Mouse (Mus musculus) right cerebral cortex, postnatal 25 days (tissue): ENCODE measurements around the gene Myo19.

Experiments
- DNase-seq: peaks from one replicate; pipeline ENCODE4 v3.0.0; 2022

The Myo19 gene

DNA sequence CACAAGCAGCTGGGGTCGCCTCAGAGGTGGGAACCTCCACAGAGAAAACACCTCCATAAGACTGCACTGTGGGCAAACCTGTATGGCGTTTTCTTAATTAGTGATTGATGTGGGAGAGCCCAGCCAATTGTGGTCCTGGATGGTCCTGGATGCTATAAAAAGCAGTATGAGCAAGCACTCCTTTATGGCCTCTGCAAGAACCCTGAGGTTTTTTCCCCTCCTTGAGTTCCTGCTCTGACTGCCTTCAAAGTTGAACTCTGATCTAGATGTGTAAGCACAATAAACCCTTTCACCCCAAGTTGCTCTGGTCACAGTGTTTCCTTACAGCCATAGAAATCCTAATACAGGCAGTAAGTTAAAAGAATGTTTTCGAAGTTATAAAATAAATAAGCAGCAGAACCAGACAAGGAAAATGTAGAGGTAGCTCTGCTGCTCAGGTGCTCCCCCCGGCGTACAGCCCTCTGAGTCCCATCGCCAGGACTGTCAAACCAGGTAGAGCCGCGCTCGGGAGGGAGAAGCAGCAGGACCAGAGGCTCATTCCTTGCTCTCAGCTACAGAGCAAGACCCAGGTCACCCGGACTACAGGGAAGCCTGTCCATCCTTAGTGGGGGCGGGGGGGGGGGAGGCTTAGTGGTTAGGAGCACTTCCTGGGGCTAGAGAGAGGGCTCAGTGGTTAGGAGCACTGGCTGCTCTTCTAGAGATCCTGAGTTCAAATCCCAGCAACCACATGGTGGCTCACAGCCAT, 7.0 kb downstream of the Myo19 start:
- no peak for DNase-seq

DNA sequence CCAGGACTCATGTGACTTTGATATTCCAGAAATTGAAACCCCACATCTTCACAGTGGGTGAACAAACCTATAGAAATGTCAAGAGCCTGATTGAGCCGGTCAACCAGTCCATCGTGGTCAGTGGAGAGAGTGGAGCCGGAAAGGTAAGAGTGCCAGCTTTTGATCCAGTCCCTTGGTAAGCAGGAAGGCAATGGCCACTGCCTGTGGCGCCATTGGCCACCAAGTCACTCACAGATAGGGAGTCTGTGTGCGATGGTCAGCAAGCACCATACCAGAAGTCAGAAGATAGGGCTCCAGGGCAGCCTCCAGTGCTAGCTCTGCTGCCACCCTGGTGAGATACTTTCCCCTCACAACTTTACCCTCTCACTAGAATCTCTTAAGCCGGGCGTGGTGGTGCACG, 8.1 kb downstream of the Myo19 start:
- no peak for DNase-seq

DNA sequence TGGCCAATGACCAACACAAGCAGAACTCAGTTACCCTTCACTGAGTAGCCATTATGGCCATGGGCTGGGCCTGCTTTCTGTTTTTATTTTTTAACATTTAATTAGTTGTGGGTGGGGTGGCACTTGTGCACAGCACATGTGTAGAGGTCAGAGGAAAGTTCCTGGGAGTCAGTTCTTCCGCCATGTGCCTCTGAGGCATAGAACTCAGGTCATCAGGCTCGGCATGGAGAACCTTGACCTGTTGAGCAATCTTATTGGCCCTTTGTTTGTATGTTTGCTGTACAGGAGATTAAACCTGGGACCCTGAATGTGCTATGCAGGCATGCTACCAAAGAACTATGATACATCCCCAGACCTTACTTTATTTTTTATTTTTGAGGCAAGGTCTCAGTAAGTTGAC, 9.5 kb downstream of the Myo19 start:
- no peak for DNase-seq

DNA sequence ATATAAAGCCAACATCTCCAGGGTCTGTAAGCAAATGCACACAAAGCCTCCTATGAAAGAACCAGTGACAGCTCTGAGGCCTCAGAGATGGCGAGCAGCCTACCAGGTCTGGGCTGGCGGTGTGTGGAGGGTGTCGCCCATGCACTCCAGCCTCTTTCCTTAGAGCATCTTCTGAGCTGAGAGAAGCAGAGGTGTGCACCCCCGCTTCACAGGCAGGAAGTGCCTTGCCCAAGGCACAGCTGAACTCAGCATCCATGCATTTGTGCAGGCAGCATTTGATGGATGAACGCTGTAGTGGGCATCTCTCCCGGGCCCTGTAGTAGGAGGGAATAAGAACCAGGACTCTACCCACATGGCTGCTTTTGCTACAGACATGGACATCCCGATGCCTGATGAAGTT, 11.8 kb downstream of the Myo19 start:
- no peak for DNase-seq

DNA sequence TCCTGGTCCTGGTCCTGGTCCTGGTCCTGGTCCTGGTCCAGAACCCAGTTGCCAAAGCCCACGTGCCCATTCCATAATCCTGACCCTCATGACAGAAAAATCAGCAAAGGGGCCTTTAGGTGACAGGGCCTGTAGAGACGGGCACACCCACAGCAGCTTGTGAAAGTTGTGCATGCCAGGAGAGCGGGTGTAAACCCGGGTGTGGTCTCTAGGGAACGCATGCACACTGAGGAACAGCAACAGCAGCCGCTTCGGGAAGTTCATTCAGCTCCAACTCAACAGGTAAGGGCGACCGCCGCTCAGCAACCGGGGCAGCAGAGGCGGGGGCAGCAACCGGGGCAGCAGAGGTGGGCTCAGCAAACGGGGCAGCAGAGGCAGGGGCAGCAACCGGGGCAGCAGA, 13.2 kb downstream of the Myo19 start:
- no peak for DNase-seq

DNA sequence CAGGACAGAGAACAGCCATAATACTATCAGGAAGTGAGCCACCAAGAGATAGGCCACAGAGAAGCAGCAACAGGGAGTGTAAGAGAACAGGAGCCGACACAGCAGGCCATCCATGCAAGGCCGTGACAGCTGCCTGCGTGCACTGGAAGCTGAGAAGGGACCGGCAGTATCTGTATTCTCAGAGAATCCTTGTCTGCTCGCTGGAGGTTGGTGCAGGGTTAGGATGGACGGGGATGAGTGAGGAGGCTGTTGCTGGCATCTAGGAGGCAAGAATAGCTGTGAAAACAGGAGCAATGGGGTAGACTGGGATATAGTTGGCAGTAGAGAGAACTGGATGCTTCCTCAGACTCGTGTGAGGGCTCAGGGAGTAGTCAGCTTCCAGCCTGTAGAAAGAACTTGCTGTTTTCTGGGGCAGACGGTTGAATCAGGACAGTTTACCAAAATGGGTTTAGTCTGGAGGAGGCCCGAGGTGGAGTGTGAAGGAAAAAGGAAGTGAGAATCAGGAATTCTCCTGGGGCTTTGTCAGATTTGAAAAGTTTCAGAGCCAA, 24.7 kb downstream of the Myo19 start:
- DNase-seq = no peak

DNA sequence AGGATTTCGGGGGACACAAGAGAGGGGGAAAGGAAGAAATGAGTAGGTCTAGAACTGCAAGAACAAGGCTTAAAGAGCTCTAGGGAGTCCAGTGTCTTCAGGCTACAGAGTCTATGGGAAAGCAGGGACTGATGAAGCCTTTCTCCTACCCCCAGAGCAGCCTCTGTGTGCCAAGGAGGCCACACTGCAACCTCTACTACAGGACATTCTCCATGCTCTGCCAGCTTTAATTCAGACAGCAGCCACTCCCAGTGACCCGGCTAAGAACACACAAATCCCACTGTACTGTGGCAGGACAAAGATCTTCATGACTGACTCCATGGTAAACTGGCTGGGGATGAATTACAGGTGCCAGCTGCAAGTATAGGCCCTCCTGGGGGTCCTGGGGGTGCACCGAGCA, 27.1 kb downstream of the Myo19 start:
- no peak for DNase-seq

DNA sequence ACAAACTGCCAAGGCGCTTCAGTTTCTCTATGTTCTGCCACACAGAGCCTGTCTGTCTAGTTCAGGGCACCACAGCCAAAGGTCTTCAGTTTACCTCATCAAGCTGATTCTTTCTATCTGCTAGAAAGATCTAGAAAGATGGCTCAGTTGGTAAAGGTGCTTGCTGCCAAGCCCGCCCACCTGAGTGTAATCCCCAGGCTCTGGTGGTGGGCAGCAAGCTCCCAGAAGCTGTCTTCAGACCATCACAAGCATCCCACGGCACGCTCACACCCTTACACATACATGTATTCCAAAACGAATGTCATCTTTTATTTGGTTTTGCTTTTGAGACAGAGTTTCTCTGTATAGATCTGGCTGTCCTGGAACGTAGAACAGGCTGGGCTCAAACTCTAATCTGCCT, 28.5 kb downstream of the Myo19 start:
- no peak for DNase-seq

DNA sequence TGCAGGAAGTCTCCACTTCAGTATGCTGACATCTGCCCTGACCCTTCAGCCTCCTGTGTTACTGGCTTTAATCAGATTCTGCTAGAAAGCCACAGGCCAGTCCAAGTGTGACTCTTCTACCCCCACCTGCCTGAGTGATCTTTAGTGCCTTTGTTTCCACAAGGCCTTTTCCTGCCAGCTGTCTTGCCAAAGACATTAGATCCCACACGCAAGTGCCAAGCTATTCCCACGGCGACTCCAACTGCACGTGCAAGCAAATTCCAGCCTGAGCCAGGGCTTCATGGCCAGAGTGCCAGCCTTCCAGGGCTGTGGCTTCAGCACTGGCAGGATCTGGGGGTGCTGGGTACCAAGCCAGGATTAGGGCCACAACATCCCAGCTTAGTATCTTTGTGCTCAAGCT, 30.5 kb downstream of the Myo19 start:
- DNase-seq = no peak

DNA sequence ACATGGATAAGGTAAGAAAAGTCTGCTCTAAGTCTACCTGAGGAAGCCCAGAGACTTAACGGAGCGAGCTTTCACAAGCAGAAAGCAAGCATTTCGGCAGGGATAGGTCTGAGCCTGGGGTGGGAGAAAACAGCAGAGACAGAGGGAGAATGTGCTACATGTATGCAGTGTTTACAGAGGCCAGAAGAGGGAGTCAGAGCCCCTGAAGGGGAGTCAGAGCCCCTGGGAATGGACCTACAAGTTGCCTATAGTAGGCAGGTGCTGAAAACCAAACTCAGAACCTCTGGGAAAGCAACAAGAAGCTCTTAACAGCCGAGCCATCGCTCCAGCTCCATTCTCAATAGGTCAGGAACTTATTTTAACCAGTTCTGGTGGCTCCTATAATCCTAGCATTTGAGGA, 34.7 kb downstream of the Myo19 start:
- DNase-seq = no peak

DNA sequence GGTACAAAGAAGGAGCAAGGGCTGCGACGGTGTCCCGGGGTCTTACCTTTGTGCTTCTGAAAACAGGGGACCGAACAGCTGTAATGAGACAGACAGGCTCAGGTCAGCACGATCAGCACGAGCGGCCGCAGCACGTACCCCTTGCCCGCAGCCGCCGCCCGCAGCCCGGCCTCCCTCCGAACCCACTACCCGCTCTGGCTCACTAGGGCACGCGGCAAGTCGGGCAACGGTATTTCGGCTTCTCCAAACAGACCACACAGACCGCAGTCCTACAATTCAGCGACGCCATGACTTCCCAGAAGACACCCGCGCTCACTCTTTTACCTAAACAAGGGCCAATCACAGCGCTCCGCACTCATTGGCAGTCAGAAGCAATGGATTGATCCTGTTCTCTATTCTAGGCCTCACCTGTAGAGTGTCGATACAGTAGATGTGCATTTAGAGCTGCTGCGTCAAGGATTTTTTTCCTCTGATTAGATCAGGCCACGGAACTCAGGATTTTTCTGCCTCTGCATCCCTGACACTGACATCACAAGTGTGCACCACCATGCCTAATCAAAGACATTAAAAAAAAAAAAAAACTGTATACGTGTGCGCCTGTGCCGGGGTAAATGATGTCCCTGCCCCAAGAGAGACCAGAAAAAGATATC, 36.2 kb downstream of the Myo19 start, which contains the start of gene Znhit3:
Gene Znhit3 (minus strand): TSS at position 314 of the 650 bp plus-strand sequence.
- DNase-seq = peak; percentile 80

DNA sequence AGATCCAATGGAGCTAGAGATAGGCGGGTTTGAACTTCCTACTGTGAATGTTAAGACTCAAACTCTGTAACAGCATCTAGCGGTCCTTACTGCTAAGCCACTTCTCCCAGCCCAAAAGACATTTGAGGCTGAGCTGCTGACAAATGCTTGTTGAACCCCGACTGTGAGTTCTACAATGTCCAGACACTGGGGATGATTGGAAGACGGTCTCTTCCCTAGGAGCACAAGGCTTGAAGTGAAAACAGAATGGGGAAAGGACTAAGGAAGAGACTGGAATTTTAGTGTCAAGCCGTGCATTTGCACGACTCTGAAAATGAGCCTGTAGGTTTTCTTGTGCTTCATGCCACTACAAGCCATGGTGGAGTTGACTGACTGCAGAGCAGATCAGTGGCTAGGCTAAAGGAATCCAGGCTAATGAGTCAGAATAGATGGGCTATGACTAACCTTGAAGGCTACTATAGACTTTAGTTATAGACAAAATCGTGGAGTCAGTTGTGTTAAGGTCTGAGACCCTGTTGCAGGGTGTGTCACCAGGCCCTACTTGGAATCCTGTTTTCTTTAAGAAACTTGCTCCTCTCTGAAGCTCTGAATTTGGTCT, 36.9 kb downstream of the Myo19 start:
- no peak for DNase-seq

DNA sequence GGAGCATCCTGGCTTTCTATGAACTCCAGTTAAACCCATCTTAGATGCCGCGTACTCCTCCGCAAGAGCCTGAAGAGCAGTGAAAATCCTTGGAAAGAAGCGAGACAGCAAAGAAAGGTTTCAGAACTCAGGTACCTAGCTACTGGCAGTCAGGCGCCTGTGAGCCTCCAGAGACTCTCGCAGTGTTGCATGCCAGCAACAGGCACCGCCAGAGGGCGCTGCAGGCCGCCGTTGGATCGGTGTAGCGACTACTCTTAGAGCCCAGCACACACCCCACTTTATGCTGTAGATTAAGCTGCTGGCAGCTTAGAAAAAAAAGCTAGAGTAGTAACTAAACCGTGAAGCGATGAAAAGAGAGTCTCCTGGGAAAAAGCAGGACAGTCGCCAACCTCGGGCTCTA, 38.5 kb downstream of the Myo19 start:
- DNase-seq = peak; percentile 80

DNA sequence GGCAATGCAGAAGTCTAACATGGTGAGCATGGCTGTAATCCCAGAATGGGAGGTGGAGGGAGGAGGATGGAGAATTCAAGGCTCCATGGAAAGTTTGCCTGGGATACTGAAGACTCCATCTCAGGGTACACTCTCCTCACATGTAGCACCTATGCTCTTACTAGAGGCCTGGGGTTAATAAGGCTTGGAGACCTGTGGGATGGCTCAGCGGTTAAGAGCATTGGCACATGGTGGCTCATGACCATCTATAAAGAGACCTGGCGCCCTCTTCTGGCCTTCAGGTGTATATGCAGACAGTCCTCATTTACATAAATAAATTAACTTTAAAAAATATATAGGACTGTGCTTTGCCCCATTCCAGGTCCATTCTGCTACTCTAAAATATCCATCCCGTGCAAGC, 39.3 kb downstream of the Myo19 start:
- DNase-seq = no peak

DNA sequence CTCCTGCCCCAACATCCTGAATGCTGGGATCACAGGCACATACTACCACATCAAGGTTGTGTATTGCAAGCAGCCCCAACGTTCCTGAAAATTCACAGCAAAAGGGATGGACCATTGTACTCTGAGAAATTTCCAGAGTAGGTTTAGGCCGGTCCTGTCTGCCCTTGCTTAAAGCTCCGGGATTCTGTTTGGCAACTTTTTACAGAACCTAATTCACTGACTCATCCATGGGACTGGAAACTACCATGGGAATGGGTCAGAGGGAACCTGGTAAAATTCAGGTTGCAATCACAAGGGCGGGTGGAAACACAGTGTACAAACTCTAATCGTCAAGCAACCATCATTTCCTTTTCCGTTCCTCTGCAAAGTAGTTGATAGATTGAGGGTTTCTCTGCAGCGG, 40.0 kb downstream of the Myo19 start:
- no peak for DNase-seq

DNA sequence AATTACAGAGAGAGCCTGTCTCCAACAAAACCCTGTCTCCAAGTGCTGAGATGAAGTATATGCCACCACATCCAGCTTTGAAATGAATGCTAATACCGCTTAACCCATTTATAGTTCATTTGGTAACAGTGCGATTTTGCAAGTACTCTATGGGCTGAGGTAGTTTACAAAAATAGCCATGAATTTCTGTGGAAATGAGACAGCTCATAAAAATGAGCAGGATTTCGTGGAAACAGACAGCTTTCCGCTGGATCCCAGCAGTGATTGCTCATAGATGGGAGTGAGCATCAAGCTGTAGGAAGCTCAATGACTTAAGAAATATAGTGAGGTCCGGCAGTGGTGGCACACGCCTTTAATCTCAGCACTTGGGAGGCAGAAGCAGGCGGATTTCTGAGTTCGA, 41.0 kb downstream of the Myo19 start:
- DNase-seq = no peak

DNA sequence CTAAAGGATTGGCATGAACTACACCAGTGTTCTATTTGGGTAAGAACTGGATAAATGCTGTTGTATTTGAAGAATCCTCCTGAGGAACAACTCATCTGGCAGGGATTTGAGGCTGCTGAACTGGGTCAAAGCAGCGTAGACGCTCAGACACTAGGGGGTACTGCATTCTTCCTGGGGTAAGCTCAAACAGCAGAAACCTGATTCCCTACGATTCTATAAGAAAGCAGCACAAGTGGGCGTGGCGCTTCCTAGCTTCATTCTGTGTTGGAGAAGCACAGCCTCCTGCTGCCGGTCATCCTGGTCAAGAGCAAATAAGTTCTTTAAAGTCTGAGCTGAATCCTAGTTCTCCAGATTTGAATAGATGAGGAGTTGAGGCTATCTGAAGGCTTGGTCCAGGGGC, 52.3 kb downstream of the Myo19 start:
- no peak for DNase-seq

DNA sequence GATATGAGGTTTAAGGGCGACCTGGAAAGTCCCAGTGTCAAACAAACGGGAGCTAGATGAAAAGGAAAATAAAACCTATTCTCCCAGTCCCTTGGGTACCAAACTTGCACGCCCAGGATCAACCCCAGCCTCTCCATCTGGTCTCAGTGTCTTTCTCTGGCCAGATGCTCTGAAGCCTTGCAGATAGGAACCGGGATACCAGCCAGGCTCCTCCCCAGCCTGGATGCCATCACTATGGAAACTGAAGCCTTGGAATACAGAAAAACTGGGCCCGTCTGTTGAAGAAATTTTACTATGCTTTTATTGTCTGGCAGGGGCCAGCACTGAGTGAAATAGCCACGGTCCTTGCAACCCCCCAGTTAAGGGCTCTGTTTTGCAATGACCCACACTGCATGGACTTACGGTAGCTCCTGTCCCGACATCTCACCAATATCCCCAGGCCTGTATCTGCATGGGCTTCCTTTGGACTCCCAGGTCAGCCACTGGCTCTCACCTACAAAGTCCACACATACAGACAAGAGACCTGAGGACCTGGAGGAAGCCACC, 59.6 kb downstream of the Myo19 start:
- DNase-seq = peak; percentile 55

DNA sequence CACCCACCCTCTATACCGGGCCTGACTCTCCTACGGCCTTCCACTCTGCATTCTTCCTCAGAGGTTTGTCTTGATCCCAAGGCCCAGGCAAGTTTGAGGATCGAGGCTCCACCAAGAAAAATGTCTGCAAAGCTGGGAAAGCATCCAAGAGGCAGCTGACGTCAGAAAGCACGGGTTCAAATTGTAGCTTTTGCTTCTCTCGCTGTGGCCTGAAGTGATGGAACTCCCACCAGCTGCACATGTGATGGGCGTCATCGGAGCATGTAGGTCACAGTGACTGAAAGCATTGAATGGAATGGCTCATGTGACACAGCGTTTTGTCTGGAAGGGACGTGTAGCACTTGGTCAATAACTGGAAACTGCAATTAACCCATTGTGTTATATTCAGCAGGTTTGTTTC, 60.2 kb downstream of the Myo19 start:
- no peak for DNase-seq

DNA sequence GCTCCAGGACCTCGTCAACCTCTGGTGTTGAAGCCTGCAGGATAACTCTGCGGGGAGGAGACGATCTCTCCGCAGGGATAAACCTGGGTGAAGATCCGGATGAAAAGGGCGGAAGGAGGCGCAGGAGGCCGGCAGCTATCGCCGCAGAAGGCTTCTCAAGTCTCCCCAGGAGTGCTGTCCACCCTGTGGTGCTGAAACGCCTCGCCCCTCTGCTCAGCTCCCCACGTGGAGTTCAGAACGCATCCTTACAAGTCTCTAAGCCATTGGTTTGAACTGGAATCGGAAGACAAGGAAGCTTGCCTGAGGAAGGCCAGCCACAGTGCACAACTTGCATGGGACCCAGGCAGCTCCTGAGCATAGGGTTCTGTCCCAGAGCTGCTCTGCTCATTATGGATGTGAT, 64.0 kb downstream of the Myo19 start:
- DNase-seq = no peak

DNA sequence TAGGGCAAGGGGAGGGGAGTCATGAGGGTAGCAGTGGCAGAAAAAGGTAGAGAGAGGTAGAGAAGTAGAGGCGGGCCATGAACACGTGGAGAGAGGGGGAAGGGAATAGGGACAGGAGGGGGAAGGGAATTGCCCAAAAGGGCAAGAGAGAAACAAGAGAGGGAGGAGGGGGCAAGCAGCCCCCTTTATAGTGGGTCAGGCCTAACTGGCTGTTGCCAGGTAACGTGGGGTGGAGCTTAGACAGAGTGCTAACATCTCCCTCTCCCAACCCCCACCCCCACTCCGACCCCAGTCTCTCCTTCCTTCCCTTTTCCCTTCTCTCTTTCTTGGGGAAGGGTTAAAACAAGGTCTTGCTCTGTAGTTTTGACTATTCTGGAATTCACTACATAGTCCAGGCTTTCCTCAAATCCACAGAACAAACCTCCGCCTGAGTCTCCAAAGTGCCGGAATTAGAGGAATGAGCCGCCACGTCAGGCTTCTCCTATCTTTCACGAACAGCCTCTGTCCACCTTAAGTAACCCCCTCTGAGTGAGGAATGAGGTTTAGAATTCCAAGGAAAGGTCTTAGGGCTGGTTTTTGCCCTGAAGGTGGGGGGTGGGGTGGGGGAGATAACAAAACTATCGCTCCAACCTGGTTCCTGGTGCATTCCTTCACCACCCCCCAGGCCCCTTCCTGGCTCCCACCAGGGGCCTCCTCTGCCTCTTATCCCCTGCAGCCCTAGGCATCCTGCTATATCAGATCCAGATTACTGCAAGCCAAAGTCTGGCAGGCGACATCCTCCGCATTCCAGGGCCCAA, 64.9 kb downstream of the Myo19 start:
- no peak for DNase-seq

DNA sequence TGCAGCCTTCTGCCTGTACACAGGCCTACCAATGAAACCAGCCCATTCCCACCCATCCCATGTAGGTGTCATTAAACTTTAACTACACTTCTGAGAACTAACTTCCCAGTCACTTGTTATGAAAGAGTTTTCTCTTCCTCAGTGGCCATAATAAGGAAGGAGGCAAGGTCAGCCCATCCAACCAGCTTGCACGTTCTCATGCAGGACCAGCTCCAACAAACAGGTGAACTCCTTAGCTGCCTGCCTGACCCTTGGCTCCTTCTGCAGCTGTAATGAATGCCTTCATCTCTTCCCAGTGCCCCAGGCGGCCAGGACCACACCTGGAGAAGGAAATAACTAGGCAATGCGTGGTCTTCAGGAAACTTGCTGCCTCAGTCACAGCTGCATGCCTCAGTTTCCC, 65.9 kb downstream of the Myo19 start:
- DNase-seq = no peak

DNA sequence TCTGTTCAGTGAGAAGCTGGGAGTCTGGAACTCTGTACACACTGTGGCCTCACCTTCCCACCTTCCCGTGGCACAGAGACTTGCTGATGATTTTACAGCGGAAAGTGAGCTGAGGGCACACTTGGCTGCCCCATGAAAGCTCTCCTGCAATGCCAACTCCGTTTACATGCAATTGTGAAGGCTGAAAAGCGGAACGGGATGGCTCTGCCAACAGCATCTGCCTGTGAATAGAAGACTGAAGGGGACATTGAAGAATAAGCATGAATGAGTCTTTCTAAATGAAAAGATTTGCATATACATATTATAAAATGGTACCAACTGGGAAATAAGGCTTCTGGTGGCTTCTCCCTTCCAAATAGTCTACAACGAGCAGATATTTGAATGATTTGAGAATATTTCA, 67.3 kb downstream of the Myo19 start:
- no peak for DNase-seq
